Mouse (Mus musculus) heart, embryonic 12.5 days (tissue): ENCODE measurements around the gene Ccdc154. TPM values are rescaled to one million over a fixed set of nuclear protein-coding genes. Genes with fewer than 3 reads are reported as not detected.

Experiments used
- ATAC-seq: fragments of 200-750 bp; cut with Nextera tagmentation; 2 replicates; pipeline ENCODE4 v1.8.0; 2017; ENCODE audit warnings: moderate TSS enrichment, moderate library complexity; ENCODE audit not compliant: insufficient number of reproducible peaks, low FRiP score
- H3K27ac ChIP-seq: fragments of 300-500 bp; sonication (generic); 2 replicates; pipeline ENCODE4 v1.5.1; 2016; ENCODE audit warnings: mild to moderate bottlenecking, moderate library complexity; ENCODE audit not compliant: poor library complexity, severe bottlenecking
- H3K27me3 ChIP-seq: fragments of 300-500 bp; sonication (generic); replicated peaks from 2 replicates; pipeline ENCODE4 v1.6.1; 2016; ENCODE audit warnings: mild to moderate bottlenecking, moderate library complexity
- H3K36me3 ChIP-seq: fragments of 300-500 bp; sonication (generic); 2 replicates; pipeline ENCODE4 v1.6.1; 2016; ENCODE audit warnings: mild to moderate bottlenecking, moderate library complexity
- H3K4me1 ChIP-seq: fragments of 300-500 bp; sonication (generic); replicated peaks from 2 replicates; pipeline ENCODE4 v1.6.1; 2016; ENCODE audit warnings: mild to moderate bottlenecking
- H3K4me2 ChIP-seq: fragments of 300-500 bp; sonication (generic); 2 replicates; pipeline ENCODE4 v1.6.1; 2016; ENCODE audit warnings: mild to moderate bottlenecking, moderate library complexity
- H3K4me3 ChIP-seq: fragments of 300-500 bp; sonication (generic); 2 replicates; pipeline ENCODE4 v1.5.1; 2016; ENCODE audit warnings: mild to moderate bottlenecking
- H3K9ac ChIP-seq: fragments of 300-500 bp; sonication (generic); 2 replicates; pipeline ENCODE4 v1.6.1; 2016; ENCODE audit warnings: mild to moderate bottlenecking, moderate library complexity
- H3K9me3 ChIP-seq: fragments of 300-500 bp; sonication (generic); replicated peaks from 2 replicates; pipeline ENCODE4 v1.6.1; 2016; ENCODE audit warnings: mild to moderate bottlenecking, moderate library complexity
- WGBS: fragments of 180-500 bp; shearing (Covaris S2); methylation state at CpG from one replicate; pipeline ENCODE4 v1.1.7; 2016; 5-methylcytosine and 5-hydroxymethylcytosine counted together
- polyA plus RNA-seq: library from polyadenylated mRNA; unstranded; fragments of >200 nt; fragmentation: Nextera tagmentation; extraction: Ambion mirVana; gene quantifications from 2 replicates; pipeline ENCODE4 v1.2.1, GENCODE M21; 2016

The Ccdc154 gene
- polyA plus RNA-seq, 1 experiment from 2014 or later, result not detected

GRCm38 (mm10) chr17:25219492-25220295 lies 57.4 kb downstream of the Ccdc154 start:
- 88% methylated on average over 15 of the region's 15 CpGs for WGBS
- no peak for ATAC-seq
- Histone ChIP-seq H3K4me3 (no peak overlapping the region), H3K27ac (no peak overlapping the region), H3K9me3 (no peaks in the 10 kb centered on the region), H3K4me1 (peaks cover 16% of the 10 kb centered on the region), H3K4me2 (no peak overlapping the region), H3K27me3 (no peaks in the 10 kb centered on the region), H3K36me3 (peaks cover 44% of the 10 kb centered on the region), H3K9ac (no peak overlapping the region)

GRCm38 (mm10) chr17:25220746-25221145 lies 58.5 kb downstream of the Ccdc154 start:
- peaks cover 36% of the 10 kb centered on the region for H3K36me3 ChIP-seq
- 61% methylated on average over 1 of the region's 1 CpGs for WGBS
- H3K4me1 ChIP-seq, result peaks cover 16% of the 10 kb centered on the region
- no peak overlapping the region for H3K4me2 ChIP-seq
- no peak for ATAC-seq
- no peak overlapping the region for H3K4me3 ChIP-seq
- H3K9ac ChIP-seq, result no peak overlapping the region
- no peak overlapping the region for H3K27ac ChIP-seq
- no peaks in the 10 kb centered on the region for H3K27me3 ChIP-seq
- H3K9me3 ChIP-seq, result no peaks in the 10 kb centered on the region

Other genes starting within 250 kb of the Ccdc154 start
- gene Mapk8ip3, start 225.5 kb upstream of the Ccdc154 start, polyA plus RNA-seq, result 38.4 and 41.3 TPM in 2 replicates
- gene Jpt2, start 201.8 kb upstream of the Ccdc154 start, polyA plus RNA-seq, result 140 and 144 TPM in 2 replicates
- 8.5 and 10.1 TPM in 2 replicates for gene Cramp1l, start 146.7 kb upstream of the Ccdc154 start, polyA plus RNA-seq
- 14.4 and 14.8 TPM in 2 replicates for gene Ift140, start 146.4 kb upstream of the Ccdc154 start, polyA plus RNA-seq
- 16.3 and 20.4 TPM in 2 replicates for gene Tmem204, start 78.9 kb upstream of the Ccdc154 start, polyA plus RNA-seq
- gene Telo2, start 46.5 kb upstream of the Ccdc154 start, polyA plus RNA-seq, result 23.5 and 30.7 TPM in 2 replicates
- 0.27 TPM in 1 of 2 replicates, not detected in the other for gene Ptx4, start 41.7 kb upstream of the Ccdc154 start, polyA plus RNA-seq
- 19.5 and 21.1 TPM in 2 replicates for gene Clcn7, start 29.1 kb upstream of the Ccdc154 start, polyA plus RNA-seq
- not detected in 2 replicates for gene Gm38655, start 13.0 kb downstream of the Ccdc154 start, polyA plus RNA-seq
- gene BC003965, start 22.1 kb downstream of the Ccdc154 start, polyA plus RNA-seq, result 25.1 and 25.9 TPM in 2 replicates
- gene Unkl, start 25.9 kb downstream of the Ccdc154 start, polyA plus RNA-seq, result 5.1 and 6.3 TPM in 2 replicates
- 25.0 TPM in 2 replicates for gene Gnptg, start 77.7 kb downstream of the Ccdc154 start, polyA plus RNA-seq
- 33.3 and 34.1 TPM in 2 replicates for gene Tsr3, start 77.7 kb downstream of the Ccdc154 start, polyA plus RNA-seq
- 0.18 and 0.42 TPM in 2 replicates for gene Baiap3, start 93.9 kb downstream of the Ccdc154 start, polyA plus RNA-seq
- gene Ube2i, start 112.2 kb downstream of the Ccdc154 start, polyA plus RNA-seq, result 459 and 468 TPM in 2 replicates
- gene Prss34, start 135.9 kb downstream of the Ccdc154 start, polyA plus RNA-seq, result not detected in 2 replicates
- gene Prss28, start 146.2 kb downstream of the Ccdc154 start, polyA plus RNA-seq, result not detected in 2 replicates
- gene Prss29, start 156.2 kb downstream of the Ccdc154 start, polyA plus RNA-seq, result not detected in 2 replicates
- not detected in 2 replicates for gene Tpsab1, start 183.1 kb downstream of the Ccdc154 start, polyA plus RNA-seq
- gene Tpsb2, start 203.8 kb downstream of the Ccdc154 start, polyA plus RNA-seq, result not detected in 2 replicates
- gene Tpsg1, start 206.8 kb downstream of the Ccdc154 start, polyA plus RNA-seq, result not detected in 2 replicates